Mouse (Mus musculus) thymus, adult 2 months (tissue): Measurements from ENCODE around the gene Gfer.

Source experiments
- CTCF ChIP-seq: fragments of 200-500 bp; IDR thresholded peaks from 2 replicates; pipeline ENCODE4 v1.5.1; 2012; ENCODE audit warnings: mild to moderate bottlenecking, control low read depth, low read length, moderate library complexity, borderline replicate concordance; ENCODE audit not compliant: control insufficient read depth, poor library complexity, insufficient read depth; ENCODE audit errors: extremely low read depth
- POLR2A ChIP-seq: fragments of 200-500 bp; IDR thresholded peaks from 2 replicates; pipeline ENCODE4 v1.6.1; 2012; ENCODE audit warnings: mild to moderate bottlenecking, low read length, control low read depth, moderate library complexity; ENCODE audit not compliant: control insufficient read depth, poor library complexity, insufficient read depth; ENCODE audit errors: extremely low read depth

DNA sequence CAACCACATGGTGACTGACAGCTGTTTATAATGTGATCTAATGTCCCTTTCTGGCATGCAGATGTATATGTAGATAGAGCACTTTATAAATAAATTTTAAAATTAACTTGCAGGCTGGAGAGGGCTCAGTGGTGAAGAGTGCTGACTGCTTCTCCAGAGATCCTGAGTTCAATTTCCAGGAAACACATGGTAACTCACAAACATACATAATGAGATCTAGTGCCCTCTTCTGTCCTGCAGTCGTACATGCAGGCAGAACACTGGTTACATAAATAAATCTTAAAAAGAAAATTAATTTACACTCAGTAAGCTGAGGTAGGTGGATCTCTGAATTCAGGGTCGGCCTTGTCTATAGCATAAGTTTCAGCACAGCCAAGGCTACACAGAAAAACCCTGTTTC lies 12.7 kb upstream of the Gfer start:
- TF ChIP-seq CTCF: no peak
- TF ChIP-seq POLR2A: no peak
